Mouse (Mus musculus) midbrain, embryonic 14.5 days (tissue): ENCODE measurements at regions not wholly inside any gene's neighbourhood (a gene's known extent, or its start where the extent isn't known, plus 50 kb on each side); places are given as distances from the start of the nearest gene placed in this dataset.
A peak's percentile ranks its signal among the peaks of the same experiment; 100 is the strongest.

Experiments used
- ATAC-seq: fragments of 200-750 bp; cut with Nextera tagmentation; 2 replicates; pipeline ENCODE4 v1.8.0; 2017; ENCODE audit warnings: moderate number of reproducible peaks, moderate library complexity; ENCODE audit not compliant: low FRiP score, low TSS enrichment
- DNase-seq: peaks from one replicate; pipeline ENCODE4 v3.0.0-alpha.2; 2015
- H3K27ac ChIP-seq: fragments of 300-500 bp; sonication (generic); replicated peaks from 2 replicates; pipeline ENCODE4 v1.5.1; 2014; ENCODE audit warnings: mild to moderate bottlenecking, low read depth, low read length, moderate library complexity
- H3K27me3 ChIP-seq: fragments of 300-500 bp; sonication (generic); 2 replicates; pipeline ENCODE4 v1.6.1; 2014; ENCODE audit warnings: low read length, control low read depth, mixed read lengths; ENCODE audit not compliant: control insufficient read depth, insufficient read depth
- H3K36me3 ChIP-seq: fragments of 300-500 bp; sonication (generic); 2 replicates; pipeline ENCODE4 v1.6.1; 2014; ENCODE audit warnings: low read length, control low read depth; ENCODE audit not compliant: control insufficient read depth, insufficient read depth
- H3K4me1 ChIP-seq: fragments of 300-500 bp; sonication (generic); 2 replicates; pipeline ENCODE4 v1.6.1; 2014; ENCODE audit warnings: mild to moderate bottlenecking, antibody characterized with exemption, low read length, control low read depth; ENCODE audit not compliant: control insufficient read depth, insufficient read depth
- H3K4me2 ChIP-seq: fragments of 300-500 bp; sonication (generic); 2 replicates; pipeline ENCODE4 v1.6.1; 2014; ENCODE audit warnings: mild to moderate bottlenecking, low read length, moderate library complexity
- H3K4me3 ChIP-seq: fragments of 300-500 bp; sonication (generic); replicated peaks from 2 replicates; pipeline ENCODE4 v1.5.1; 2014; ENCODE audit warnings: low read depth, low read length
- H3K9ac ChIP-seq: fragments of 300-500 bp; sonication (generic); replicated peaks from 2 replicates; pipeline ENCODE4 v1.6.1; 2014; ENCODE audit warnings: mild to moderate bottlenecking, low read length, moderate library complexity
- H3K9me3 ChIP-seq: fragments of 300-500 bp; sonication (generic); 2 replicates; pipeline ENCODE4 v1.6.1; 2016; ENCODE audit warnings: low read length, control low read depth, mixed read lengths; ENCODE audit not compliant: control insufficient read depth
- WGBS: fragments of 180-500 bp; shearing (Covaris S2); extraction: QIAGEN DNeasy Blood & Tissue Kit; methylation state at CpG from one replicate; pipeline ENCODE4 v1.1.7; 2014; 5-methylcytosine and 5-hydroxymethylcytosine counted together

DNA sequence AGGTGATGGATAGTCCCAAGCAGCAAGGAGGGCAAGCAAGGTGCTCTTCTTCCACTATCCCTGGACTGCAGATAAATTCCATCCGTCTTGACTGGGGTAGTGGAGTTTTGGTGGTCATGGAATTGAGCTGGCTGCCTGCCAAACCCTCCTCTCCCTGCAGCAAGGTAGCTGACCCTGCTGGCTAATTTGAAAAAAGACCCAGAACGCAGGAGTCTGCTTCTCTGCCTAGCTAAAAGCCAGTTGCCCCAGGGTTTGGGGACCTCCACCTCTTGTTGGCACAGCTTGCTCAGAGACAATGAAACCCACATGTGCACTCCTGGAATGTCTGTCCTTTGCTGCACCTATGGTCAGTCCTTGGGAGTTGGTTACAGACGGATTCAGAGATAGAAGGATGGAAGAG, 233.6 kb upstream of the Gjb5 start:
- H3K9ac ChIP-seq, result no peak overlapping the region
- no peak overlapping the region for H3K4me3 ChIP-seq
- no peak overlapping the region for H3K27ac ChIP-seq
- no peaks in the 10 kb centered on the region for H3K4me1 ChIP-seq
- no peaks in the 10 kb centered on the region for H3K36me3 ChIP-seq
- no peaks in the 10 kb centered on the region for H3K27me3 ChIP-seq
- DNase-seq, result peak; percentile 16
- H3K9me3 ChIP-seq, result peaks cover 5% of the 10 kb centered on the region; the same call in 1 of the 2 replicates
- ATAC-seq, result no peak
- H3K4me2 ChIP-seq, result no peak overlapping the region
- 54% methylated on average over 3 of the region's 3 CpGs for WGBS

DNA sequence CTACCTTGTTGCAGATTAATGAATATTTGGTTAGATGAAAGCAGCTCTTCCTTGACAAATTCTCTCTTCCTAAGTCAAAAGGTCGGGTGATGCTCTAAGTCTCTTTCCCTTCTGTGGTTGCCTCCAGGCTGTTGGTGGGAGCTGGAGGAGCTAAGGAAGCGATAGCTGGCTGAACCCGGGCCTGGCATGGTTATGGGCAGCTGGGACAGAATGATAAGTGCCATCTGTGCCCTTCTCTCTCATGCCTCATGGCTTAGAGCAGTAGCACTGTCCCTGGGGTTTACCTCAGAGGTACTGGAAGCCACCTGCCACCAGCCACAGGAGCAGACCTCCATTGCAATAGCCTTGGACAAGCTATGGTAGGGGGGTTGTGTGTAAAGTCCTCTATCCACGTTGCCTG, 228.8 kb upstream of the Gjb5 start:
- WGBS, result 75% methylated on average over 4 of the region's 4 CpGs

DNA sequence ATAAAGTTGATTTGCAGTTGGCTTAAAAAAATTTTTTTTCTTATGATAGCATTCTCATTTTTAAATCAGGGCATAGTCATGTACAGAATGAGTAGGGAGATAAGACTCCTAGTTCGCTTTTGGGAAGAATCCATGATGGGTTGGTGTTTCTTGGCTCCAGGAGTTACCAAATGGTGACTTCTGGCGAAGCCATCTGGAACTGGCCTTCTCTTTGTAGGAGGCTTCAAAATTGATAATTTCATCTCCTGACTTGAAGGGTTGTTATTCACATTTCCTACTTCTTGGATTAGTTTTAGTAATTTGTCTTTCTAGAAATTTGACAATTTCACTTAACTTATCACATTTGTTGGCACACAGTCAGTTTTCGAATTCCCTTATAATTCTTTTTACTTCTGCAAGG, 218.5 kb upstream of the Gjb5 start:
- no peak overlapping the region for H3K9ac ChIP-seq
- no peaks in the 10 kb centered on the region for H3K27me3 ChIP-seq
- no peak overlapping the region for H3K4me2 ChIP-seq
- 90% methylated on average over 3 of the region's 3 CpGs for WGBS
- no peaks in the 10 kb centered on the region for H3K9me3 ChIP-seq
- H3K4me3 ChIP-seq, result no peak overlapping the region
- ATAC-seq (no peak), DNase-seq (no peak)
- H3K36me3 ChIP-seq, result no peaks in the 10 kb centered on the region
- no peaks in the 10 kb centered on the region for H3K4me1 ChIP-seq
- no peak overlapping the region for H3K27ac ChIP-seq

More for the DNA sequence above, 228.8 kb upstream of the Gjb5 start:
- Histone ChIP-seq H3K36me3 (no peaks in the 10 kb centered on the region), H3K4me1 (no peaks in the 10 kb centered on the region), H3K9ac (no peak overlapping the region), H3K4me3 (no peak overlapping the region), H3K27me3 (no peaks in the 10 kb centered on the region), H3K4me2 (no peak overlapping the region), H3K27ac (no peak overlapping the region), H3K9me3 (peaks cover 5% of the 10 kb centered on the region; the same call in 1 of the 2 replicates)
- DNase-seq (no peak), ATAC-seq (no peak)

GRCm38 (mm10) chr4:127562602-127563001, 204.6 kb upstream of the Gjb5 start:
- ATAC-seq (no peak), DNase-seq (no peak)
- no peak overlapping the region for H3K27ac ChIP-seq
- WGBS, result 91% methylated on average over 5 of the region's 5 CpGs
- no peak overlapping the region for H3K9ac ChIP-seq
- peaks cover 4% of the 10 kb centered on the region; the same call in 1 of the 2 replicates for H3K4me1 ChIP-seq
- no peak overlapping the region for H3K4me3 ChIP-seq
- H3K9me3 ChIP-seq, result no peaks in the 10 kb centered on the region
- H3K27me3 ChIP-seq, result no peaks in the 10 kb centered on the region
- H3K36me3 ChIP-seq, result no peaks in the 10 kb centered on the region
- H3K4me2 ChIP-seq, result no peak overlapping the region

DNA sequence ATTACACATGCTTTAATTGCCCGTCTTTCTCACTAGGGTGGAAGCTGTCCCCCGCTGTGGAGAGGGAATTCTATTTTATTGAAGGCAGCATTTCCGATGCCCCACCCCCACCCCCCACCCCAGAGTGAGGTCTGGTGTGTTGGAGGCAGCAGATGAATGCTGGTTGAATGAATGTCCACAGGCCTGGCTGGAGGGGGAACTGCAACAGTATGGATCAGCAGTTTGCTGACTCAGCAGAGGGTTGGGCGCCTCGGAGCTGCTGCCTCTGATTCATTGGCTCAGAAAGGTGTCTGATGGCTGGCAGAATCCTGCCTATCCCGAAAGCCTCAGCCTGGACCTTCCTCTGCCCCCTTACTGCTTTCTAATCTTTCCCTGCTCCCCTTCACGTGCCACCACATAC, 200.6 kb upstream of the Gjb5 start:
- H3K9me3 ChIP-seq, result no peaks in the 10 kb centered on the region
- peaks cover 4% of the 10 kb centered on the region; the same call in 1 of the 2 replicates for H3K4me1 ChIP-seq
- no peak for ATAC-seq
- H3K27me3 ChIP-seq, result no peaks in the 10 kb centered on the region
- H3K4me2 ChIP-seq, result no peak overlapping the region
- peak; percentile 36 for DNase-seq
- H3K27ac ChIP-seq, result no peak overlapping the region
- no peak overlapping the region for H3K9ac ChIP-seq
- H3K36me3 ChIP-seq, result no peaks in the 10 kb centered on the region
- no peak overlapping the region for H3K4me3 ChIP-seq
- WGBS, result 56% methylated on average over 7 of the region's 7 CpGs

GRCm38 (mm10) chr4:127552456-127553225, 194.7 kb upstream of the Gjb5 start:
- no peak for DNase-seq
- H3K4me2 ChIP-seq, result no peak overlapping the region
- no peak overlapping the region for H3K9ac ChIP-seq
- H3K27ac ChIP-seq, result no peak overlapping the region
- 85% methylated on average over 12 of the region's 12 CpGs for WGBS
- ATAC-seq, result no peak
- H3K27me3 ChIP-seq, result no peaks in the 10 kb centered on the region
- no peaks in the 10 kb centered on the region for H3K36me3 ChIP-seq
- H3K9me3 ChIP-seq, result no peaks in the 10 kb centered on the region
- peaks cover 2% of the 10 kb centered on the region; the same call in 1 of the 2 replicates for H3K4me1 ChIP-seq
- H3K4me3 ChIP-seq, result no peak overlapping the region

DNA sequence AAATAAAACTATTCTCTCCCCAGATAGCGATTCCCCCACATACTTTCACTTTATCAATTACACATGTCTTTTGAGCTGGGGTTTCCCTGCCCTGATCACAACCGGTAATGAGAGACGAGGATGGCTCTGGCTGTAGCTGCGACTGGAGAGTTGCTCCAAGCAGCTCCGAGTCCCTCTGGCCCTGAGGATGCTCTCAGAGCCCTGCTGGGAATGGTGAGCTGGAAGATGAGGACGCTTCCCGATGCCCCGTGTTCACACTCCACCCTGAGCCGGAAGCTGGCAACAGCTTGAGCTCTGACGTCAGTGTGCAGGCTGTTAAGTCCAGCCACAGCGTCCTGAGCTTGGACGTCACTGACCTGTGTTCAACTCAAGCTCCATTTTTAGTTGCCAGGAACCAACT, 191.6 kb upstream of the Gjb5 start:
- Histone ChIP-seq H3K36me3 (no peaks in the 10 kb centered on the region), H3K27me3 (no peaks in the 10 kb centered on the region), H3K9ac (no peak overlapping the region; the same call in 1 of the 2 replicates), H3K4me2 (peak overlapping the region; percentile 38), H3K4me3 (no peak overlapping the region; the same call in 1 of the 2 replicates), H3K4me1 (peaks cover 2% of the 10 kb centered on the region; the same call in 1 of the 2 replicates), H3K27ac (0 out of 2 replicates have a peak overlapping the region, but pooled peaks have one; percentile 20), H3K9me3 (no peaks in the 10 kb centered on the region)
- peak; percentile 35 for DNase-seq
- no peak for ATAC-seq
- WGBS, result 46% methylated on average over 12 of the region's 12 CpGs

DNA sequence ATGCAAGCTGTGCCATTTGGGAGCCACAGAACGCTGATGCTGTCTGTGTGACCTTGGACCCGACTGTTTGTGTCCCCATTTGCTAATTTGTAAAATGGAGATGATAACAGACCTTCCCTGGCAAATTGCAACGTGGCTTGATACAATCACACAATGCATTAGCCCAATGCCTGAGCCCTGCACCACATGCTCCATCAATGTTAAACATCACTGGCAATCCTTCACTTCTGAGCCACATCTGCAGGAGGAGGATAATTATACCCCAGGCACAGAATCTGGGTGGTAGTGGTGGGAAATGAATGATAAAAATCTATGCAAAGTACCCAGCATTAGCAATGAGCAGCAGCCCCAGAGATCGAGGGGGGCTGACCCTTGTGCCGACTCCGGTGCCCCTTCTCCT, 191.0 kb upstream of the Gjb5 start:
- ATAC-seq, result no peak
- 41% methylated on average over 6 of the region's 6 CpGs for WGBS
- peak; percentile 36 for DNase-seq
- H3K27me3 ChIP-seq, result no peaks in the 10 kb centered on the region
- no peaks in the 10 kb centered on the region for H3K36me3 ChIP-seq
- H3K27ac ChIP-seq, result peak overlapping the region; percentile 32; the same call in 1 of the 2 replicates
- no peak overlapping the region for H3K4me3 ChIP-seq
- no peak overlapping the region for H3K9ac ChIP-seq
- peaks cover 2% of the 10 kb centered on the region; the same call in 1 of the 2 replicates for H3K4me1 ChIP-seq
- no peaks in the 10 kb centered on the region for H3K9me3 ChIP-seq
- peak overlapping the region; percentile 38 for H3K4me2 ChIP-seq

- no peak for ATAC-seq
- WGBS, result 96% methylated on average over 6 of the region's 6 CpGs
These were observed 187.1 kb upstream of the Gjb5 start for GRCm38 (mm10) chr4:127545106-127545505.

More at GRCm38 (mm10) chr4:127545106-127545505, 187.1 kb upstream of the Gjb5 start:
- Histone ChIP-seq H3K27ac (no peak overlapping the region), H3K4me3 (no peak overlapping the region), H3K27me3 (no peaks in the 10 kb centered on the region), H3K4me2 (no peak overlapping the region), H3K9ac (no peak overlapping the region), H3K36me3 (no peaks in the 10 kb centered on the region), H3K9me3 (no peaks in the 10 kb centered on the region), H3K4me1 (peaks cover 6% of the 10 kb centered on the region)
- no peak for DNase-seq
